Mouse (Mus musculus) frontal cortex, adult (tissue): ENCODE measurements around the gene Arhgef7.

Experiments used
- ATAC-seq: cut with Nextera tagmentation; 2 replicates; pipeline ENCODE4 v1.9.2; 2017; ENCODE audit warnings: mild to moderate bottlenecking, moderate library complexity, mixed read lengths; ENCODE audit not compliant: low TSS enrichment

Arhgef7 gene

DNA sequence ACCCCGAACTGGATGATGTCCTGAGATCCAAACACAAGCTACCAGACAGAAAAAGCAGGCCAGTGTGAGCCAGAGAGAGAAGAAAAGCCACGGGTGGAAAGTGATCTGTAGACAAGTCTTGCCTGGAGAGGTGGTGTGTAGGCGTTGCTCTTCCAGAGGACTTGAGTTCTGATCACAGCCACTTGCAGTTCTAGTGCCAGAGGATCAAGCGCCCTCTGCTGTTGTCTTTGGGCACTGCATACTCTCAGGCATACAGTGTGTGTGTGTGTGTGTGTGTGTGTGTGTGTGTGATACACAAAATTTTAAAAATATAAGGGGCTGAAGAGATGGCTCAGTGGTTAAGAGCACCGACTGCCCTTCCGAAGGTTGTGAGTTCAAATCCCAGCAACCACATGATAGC is 15.3 kb upstream of the Arhgef7 start:
- ATAC-seq, result no peak

DNA sequence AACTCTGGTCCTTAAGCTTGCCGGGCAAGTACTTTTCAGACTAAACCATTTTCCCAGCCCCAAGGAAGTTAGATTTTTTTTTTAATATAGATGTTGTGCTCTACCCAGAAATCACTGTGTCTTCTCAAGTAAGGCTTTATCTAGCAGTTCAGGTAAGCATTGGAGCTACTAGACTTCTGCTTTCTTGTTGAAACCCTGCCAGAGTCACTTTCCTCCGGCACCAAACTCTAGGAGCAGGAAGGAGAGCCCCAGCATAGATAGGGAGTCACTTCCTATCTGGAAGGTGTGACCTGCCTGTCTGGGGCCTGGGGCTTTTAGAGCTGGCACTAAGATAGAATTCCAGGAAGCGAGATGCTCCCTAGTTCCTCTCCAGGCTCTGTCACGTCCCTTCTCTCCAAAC is 10.3 kb upstream of the Arhgef7 start:
- ATAC-seq, result no peak

DNA sequence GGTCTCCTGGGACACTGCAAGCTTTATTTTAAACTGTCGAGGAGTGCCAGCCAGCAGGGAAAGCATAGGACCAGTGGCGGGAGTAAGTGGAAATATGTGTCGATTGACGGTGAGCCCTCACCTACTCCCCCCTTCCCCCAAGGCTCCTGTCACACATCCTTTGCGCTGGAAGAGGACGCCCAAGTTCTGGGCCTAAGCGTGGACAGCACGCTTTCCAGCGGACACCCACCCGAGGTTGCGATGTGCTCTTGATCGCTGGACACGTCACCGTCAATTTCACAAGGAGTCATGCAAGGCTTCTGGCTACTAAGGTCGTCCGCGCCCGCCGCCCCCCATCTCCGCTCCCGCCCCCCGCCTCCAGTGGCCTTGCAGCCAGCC is 259 bp upstream of the Arhgef7 start:
- ATAC-seq, result no peak

DNA sequence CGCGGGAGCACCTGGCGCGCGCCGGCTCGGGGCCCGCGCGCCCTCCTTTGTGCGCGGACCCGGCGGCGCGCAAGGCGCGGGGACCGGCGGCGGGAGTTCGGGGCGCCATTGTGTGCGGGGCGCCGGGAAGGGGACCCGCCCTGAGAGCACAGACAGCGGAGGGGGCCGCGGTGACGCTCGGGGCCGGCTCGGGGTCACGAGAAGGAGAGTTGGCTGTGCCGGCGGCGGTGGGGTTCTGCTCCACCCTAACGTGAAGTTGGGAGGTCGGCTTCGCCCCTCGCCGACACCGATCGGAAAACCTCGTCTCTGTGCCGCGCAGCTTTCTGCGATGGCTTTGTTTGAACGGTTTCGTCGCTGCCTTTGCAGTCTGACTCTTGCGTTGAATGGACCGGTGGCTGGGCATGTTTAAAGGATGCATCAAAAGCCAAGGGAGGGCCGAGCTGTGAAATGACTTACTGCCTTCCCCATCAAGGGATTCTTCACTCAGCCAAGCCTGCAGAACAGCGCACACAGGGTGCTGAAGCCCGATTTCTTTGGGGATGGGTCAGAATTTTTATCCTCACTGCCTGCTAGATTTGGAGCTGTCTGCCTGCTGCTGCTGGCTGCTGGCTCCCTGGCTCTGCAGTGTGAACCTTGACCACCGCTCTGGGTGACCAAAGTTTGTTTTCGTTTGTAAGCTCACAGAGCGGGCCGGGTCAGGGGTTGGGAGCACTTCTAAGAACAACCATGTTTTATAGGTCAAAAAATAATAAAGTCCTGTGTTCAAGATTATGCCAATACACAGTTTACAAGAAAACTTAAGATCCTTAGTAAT is 1.2 kb downstream of the Arhgef7 start:
- ATAC-seq, result peak; percentile 56

DNA sequence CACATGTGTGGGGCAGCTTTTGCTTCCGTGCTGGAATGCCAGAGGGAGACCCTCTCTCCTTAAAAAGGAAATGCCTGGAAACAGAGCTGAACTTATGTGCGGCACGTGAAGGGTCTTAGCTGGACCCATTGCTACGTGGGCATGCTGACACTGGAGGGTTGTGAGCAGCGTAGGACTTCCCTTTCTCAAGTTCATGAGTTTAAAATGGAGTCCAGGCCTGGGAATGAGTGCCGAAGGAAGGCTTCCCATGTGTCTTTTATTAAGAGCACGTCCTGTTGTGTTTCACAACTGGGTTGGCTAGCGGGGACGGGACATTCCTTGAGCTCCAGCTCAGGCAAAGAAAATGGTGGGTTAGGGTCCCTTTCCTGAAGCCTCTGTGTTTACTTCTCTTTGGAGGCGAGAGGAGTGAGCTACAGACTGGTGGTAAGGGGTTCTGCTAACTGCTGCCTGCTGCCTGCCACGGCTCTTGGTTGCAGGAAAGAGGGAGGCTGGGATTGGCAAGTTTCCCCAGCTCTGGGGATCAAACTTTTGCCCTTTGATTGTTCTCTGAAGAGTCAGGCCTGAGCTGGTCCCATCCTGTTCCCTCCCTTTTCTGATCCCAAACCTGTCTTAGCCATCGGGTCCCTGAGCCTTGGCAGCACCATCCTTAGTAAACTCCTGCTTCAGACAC is 2.9 kb downstream of the Arhgef7 start:
- ATAC-seq, result no peak

DNA sequence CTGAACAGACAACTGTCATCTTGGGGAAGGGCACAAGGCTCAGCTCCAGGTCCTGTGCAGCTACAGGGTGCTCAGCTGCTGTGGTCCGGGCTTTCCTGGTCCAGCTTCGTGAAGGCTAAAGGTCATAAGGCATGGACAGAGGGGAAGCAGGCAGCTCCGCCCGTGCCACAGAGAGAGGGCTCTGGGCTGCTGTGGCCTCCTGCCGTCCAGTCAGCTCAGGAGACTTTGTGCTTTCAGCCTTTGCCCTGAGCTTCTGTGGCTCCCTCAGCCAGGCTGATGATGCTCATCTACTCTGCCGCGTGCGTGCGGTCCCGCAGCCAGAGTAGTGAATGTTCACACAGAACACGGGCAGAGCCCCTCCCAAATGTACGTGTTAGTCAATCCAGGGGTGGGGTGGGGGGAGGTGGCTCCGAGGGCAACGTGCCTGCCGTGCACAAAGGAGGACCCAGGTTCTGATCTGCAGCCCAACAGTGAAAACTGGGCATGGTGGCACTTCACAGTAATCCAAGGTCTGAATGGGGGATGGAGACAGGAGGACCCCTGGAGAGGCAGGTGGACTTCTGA is 8.2 kb downstream of the Arhgef7 start:
- no peak for ATAC-seq

DNA sequence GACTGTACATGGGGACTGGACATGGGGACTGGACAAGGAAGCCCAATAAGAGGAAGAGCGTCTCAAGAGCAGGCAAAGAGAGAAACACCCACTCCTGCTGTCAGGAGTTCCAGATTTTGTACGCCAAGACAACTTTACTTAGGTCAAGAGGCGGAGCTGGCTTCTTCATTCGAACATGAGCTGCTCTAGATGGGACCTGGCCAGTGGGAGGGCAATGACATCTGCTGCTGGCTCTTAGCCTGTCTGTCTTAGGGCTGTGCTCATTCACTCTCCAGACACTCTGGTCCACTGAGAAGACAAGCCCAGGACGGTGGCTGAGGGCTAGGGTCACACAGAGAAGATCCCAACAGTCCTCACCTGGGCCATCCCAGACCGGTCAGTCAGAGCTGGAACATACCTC is 9.6 kb downstream of the Arhgef7 start:
- ATAC-seq, result no peak

DNA sequence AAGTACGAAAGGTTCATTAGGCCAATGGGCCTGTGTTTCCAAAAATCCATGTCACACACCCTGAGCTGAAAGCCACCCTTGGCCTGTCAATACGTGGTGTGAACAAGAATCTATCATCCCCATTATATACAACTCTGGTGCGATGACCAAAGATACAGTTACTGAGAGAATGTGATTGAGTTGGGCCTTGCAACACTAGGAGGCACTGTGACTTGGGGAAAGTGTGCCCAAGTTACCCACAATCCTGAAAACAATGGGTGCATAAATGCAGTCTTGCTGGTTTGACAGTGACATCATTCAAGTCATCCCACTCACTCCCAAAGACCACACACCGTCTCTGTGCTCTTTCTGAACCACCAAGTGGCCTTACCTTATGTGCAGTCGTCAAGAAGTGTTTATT is 11.6 kb downstream of the Arhgef7 start:
- no peak for ATAC-seq

DNA sequence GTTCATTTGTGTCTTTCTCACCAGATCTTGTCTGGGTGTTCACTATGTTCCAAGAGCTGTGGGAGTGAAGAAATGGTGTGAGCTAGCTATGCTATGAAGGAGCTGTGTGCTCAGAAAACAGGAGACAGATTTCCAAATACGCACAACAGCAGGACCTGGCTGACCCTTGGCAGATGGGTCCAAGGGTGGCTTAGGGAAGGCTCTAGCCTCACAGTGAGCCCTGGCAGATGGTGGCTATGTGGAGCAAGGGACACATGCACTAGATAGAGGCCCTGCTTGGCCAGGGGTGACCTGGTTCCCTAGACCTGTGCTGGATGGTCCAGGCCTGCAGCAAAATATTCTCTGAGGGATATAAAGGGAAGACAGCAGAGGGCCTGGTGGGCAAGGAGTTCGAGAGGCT is 13.3 kb downstream of the Arhgef7 start:
- ATAC-seq, result no peak

DNA sequence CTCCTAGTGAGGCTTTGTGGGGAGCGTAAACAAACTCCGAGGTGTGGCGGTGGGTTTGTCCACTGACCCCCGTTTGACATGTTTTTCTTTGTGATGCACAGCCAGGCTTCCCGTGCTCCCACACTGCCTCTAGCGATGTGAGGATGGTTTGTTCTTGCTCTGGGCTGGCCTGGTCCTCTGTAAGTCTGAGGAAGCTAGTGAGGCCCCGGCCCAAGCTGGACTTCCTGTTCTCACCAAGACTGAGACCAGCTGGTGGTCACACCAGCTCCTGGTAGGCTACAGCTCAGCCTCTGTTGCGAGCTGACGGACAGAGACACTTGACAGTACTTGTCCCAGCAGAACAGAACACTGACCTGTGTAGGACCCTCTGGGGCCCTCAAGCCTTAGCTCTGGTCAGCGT is 16.1 kb downstream of the Arhgef7 start:
- no peak for ATAC-seq

DNA sequence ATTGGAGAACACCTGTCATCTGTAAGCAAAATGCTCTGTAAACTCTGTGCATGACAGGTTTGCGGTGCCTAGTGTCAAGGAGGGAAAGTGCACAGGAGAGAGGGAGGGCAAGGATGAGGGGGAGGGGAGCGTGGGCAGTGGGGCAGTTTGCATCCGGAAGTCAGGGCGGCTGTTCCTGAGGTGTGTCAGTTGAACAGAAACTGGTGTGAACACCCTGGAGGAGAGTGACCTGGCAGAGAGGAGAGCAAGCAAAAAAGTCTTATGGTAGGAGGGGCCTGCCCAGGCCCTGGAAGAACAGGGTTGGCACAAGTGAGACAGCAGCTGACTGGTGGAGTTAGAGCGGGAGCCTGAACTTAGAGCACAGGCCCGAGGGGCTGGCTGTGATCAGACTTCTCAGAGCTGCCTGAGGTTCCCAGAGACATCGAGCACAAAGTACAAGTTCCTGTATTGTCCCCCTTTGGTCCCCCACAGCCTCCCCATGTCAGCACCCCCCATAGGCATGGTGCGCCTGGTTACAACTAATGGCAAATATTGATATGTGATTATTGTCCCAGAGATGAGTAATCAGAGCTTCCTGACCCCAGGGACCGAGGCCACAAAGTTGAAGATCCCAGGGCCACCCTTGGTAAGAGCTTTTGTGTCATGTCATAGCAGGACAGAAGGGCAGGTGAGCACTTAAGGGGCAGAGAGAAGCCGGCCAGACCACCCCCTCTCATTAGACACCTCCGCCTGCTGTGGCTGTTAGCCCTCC is 19.5 kb downstream of the Arhgef7 start:
- no peak for ATAC-seq

DNA sequence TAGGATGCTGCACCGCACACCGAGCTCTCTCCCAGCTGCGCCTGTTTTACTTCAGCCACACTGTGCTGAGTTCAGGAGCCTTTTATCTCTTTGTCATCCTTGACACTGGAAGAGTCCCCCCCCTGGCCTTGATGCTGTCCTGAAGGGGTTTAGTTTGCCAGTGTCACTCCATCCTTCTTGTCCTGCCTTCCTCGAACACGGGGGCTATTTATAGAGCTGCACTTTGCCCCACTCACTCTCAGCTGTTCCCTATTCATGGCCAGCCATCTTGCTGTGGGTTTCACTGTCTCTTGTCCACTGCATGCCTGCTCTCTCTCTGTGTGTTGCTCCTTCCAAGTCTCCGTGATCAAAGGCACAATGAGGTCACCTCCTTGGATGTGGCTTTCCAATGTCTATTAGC is 22.0 kb downstream of the Arhgef7 start:
- no peak for ATAC-seq

DNA sequence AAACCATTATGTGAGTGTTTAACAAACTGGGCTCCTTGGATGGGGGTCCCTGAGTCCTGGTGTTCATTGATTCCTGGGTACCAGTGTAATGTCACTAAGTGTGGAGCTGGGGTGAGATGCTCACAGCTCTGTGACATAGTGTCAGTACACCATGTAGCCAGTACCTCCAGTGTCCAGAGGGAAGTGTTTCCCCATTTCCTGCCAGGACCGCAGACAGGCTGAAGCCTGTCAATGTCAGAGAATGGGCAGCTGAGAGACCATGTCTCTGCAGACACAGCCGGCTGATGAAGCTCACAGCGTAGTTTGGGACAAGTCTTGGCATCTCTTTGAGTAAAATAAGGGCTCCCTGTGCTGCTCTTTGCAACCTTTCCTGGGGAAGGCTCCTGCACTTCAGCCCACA is 24.8 kb downstream of the Arhgef7 start:
- ATAC-seq, result no peak

DNA sequence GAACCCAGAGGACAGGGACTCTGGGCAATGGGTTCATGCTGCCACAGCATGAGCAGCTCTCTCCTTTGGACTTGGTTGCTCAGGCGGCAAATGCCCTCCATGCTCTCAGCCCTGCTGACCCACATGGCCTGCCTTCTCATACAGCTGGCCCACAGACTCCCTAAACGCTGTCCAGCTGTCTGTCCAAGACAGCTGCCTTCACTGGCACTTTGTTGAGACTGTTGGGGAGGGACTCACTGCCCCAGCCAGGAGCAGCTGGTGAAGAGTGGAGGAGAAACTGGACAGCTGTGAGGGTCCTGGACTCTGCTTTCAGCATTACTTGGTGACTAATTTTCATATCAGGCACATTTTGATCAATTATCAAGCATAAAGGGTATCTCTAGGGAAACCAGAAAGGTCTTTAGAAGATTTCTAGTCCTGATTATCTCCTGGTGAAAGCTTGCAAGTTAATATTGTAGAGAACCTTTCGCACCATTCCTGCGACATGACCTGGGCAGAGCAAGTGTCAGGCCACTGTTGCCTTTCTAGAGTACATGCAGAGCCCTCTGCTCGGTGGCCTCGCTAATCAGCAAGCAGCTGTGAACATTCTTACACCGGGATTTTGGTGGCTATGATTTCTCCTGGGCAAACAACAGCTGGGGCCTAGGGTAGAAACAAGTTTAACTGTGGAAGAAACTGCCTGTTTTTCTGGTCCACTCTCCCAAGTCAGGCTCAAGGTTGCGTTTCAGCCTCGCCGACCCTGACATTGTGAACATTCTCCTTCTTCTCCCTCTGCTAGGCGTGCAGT is 25.8 kb downstream of the Arhgef7 start:
- ATAC-seq, result no peak

DNA sequence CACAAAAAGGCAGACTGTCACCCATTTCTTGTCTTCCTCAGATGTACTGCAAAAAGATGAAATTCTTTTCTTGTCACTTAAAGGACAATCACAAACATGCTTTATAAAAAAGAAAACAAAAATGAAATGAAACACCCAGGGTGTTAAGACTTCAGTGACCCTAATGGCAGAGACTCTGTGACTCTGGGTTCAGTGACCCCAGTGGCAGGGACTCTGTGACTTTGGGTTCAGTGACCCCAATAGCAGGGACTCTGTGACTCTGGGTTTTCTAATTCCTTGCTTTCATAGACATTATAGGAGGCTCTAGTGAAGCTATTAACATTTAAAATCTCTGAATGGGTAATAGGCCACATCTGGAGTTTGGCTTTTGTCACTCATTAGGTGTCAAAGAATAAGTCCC is 27.2 kb downstream of the Arhgef7 start:
- no peak for ATAC-seq

DNA sequence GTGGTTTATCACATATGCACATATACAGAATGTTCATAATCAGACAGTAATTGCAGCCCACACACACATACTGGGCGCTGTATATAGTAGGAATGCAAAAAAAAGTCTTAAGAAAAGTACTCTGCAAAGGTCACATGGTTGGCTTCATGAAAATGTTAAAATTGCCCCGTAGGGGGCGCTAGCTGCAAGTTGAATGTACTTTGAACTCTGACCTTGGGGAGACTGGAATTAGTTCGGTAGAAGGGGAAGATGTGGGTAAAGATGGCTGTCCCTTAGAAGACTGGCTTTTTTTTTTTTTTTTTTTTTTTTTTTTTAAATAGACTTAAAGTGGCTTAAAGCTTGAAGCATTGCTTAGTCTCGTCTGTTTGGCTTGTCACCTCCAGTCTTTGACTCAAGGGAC is 28.4 kb downstream of the Arhgef7 start:
- no peak for ATAC-seq

DNA sequence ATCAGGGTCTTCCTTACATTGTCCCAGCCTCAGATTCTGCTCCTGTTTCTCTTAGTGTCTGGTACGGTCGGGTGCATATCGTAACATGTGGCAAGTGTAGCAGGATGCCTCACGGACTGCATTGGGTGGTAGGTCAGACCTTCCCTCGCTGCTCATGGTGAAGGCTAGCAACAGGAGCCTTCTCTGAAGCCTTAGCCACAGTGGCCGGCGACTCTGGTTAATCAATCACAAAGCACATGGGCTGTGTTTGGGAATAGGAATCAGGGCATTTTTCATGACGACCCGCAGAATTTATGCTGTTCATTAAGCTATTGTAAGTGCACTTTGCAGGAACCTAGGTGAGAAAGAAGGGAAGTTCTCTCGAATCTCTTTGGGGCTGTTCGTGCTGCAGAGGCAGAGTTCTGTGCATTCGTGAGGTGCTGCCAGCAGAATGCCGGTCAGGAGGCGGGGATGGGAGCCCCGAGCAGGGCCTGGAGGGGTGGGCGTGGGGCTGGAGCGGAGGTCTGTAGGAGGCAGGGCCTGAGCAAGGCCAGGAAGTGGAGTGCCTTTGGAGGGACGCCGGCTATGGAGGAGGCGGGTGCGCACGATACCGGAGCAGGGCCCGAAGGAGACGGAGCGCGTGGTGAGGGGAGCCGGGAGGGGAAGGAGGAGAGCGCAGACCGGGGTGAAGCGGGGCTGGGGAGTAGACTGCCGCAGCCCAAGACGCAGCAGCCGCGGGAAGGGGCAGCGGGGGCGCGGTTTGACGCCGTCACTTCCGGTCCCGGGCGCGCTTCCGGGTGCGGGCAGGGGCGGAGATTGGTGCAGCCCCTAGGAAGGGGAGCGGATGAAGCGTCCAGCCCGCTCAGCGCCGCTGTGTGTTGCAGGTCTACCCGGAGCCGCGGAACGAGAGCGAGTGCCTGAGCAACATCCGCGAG is 30.3 kb downstream of the Arhgef7 start:
- peak; percentile 76 for ATAC-seq

DNA sequence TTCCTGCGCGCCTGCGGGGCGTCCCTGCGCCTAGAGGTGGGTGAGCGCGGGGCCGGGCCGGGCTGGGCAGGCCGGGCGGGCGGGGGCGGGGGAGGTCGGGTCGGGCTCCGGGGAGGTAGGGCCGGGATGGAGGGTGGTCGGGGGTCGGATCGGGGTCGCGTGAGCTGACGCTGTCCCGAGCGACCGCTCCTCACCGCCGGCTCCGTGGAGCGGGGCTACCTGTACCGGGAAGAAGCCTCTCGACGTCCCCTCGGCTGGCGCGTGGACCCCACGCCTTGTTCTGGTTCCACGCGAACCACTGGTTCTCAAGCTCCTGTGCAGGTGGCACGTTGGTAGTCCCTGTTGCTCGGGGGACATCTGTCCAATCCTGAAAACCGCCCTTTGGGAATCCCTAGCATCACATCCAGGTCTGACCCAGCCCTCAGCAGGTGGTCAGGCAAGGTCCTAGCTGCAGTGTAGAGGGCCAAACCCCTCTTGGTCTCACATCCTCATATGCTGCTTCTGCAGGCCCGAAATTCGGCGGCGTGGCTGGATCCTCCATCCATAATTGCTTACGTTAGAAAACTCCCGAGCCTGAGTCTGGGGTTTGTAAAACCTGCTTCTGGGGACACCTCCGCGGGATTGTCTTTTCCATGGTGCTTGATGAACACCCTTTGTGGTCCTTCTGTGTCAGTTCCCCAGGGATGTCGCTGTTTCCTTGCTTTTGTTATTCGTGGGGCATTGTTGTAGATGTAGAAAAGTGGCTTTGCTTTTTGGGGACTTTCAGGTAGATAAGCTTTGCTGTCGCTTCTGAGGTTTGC is 31.2 kb downstream of the Arhgef7 start:
- ATAC-seq, result peak; percentile 7; the same call in 1 of the 2 replicates

DNA sequence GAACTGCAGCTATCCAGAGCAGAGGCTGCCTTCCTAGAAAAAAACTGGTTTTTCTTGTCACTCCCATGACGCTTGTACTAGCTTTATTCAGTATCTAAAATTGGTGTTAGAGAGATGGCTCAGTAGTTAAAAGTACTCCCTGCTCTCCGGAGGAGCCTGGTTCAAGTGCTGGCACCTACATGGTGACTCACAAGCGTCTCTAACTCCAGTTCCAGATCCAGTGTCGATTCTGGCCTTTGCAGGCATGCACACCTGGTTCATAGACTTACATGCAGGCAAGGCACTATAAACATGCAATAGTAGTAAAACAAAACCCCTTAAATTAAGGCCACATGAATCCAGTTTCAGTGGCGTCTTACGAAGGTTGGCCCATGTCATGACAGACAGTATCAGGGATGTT is 34.0 kb downstream of the Arhgef7 start:
- ATAC-seq, result no peak

DNA sequence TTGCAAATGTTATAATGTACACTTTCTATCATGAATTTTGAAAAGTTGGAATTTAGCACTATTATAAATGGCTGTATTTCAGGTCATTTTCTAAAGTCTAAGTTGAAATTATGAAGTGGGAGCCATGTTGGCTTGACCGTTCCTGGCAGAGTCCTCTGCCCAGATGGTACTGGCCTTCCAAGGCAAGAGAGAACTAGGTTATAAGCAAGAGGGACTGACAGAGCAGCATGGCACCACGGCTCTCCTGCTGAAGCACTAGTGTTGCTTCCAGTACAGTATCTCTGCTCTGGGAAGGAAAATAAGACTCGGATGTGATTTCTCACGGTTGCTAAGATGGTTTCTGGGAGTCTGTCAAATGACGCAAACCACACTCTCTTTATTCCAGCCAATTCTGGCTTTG is 34.5 kb downstream of the Arhgef7 start:
- no peak for ATAC-seq
